Mouse (Mus musculus): ENCODE data around the gene Gm3127. TPM values are rescaled to one million over a fixed set of nuclear protein-coding genes. Genes with fewer than 3 reads are reported as not detected.

Gene Gm3127
- total RNA-seq (2023) = not detected

GRCm38 (mm10) chr14:4164730-4165129 lies at the start of gene Gm3127:
Gm3127 (plus strand) TSS chr14:4165030.

DNA sequence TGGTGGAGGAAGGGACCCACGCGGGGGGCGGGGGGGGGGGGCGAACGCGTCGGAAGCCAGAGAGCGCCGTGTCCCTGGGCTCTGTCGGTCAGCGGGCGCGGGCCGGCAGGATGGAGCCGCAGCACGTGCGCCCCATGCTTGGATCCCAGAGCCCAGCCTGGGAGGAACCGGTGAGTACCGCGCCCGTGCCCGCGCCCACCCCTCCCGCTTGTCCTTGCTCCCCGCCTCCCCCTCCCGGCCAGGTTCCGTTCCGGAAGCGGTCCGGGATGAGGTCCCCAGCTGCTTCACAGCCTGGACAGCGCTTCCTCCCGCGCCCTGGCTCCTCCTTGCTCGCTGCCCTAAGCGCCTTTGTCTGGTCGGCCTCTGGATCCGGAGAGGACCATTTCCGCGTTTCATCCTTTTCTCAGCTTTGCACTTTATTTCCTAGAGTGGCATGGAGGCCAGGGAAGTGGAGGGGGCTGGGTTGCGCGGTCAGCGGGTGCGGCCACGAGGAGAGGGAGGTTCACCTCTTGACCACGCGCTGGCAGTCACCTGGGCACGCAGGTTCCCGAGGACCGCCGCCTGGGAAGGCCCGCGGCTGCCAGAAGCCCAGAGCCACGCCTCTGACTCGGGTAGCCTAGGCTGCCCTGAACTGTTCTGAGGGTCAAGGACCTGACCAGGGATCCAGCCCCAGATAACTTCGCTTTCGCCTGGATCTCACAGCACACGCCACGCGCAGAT lies 17.8 kb downstream of the Gm3127 start, which contains the start of gene Gm2974:
Gene Gm2974, plus strand, starts transcription at position 86 of the 720 bp plus-strand sequence.

Other genes starting within 250 kb of the Gm3127 start
- not detected for gene Gm3029, start 233.3 kb upstream of the Gm3127 start, total RNA-seq (2023)
- not detected for gene Gm3095, start 201.5 kb upstream of the Gm3127 start, total RNA-seq (2023)
- gene Gm3099, start 166.6 kb upstream of the Gm3127 start, total RNA-seq (2023) = not detected
- not detected for gene Gm5796, start 141.1 kb upstream of the Gm3127 start, total RNA-seq (2023)
- gene Gm3115, start 80.9 kb upstream of the Gm3127 start, total RNA-seq (2023) = not detected
- not detected for gene Gm8108, start 54.5 kb upstream of the Gm3127 start, total RNA-seq (2023)
- gene Gm2974, start 17.5 kb downstream of the Gm3127 start, total RNA-seq (2023) = not detected
- gene Gm3138, start 84.6 kb downstream of the Gm3127 start, total RNA-seq (2023) = not detected
- gene Gm3149, start 152.3 kb downstream of the Gm3127 start, total RNA-seq (2023) = not detected
- not detected for gene 2610042L04Rik, start 169.7 kb downstream of the Gm3127 start, total RNA-seq (2023)
- gene Gm3159, start 232.5 kb downstream of the Gm3127 start, total RNA-seq (2023) = not detected